Mouse (Mus musculus) small intestine, adult 2 months (tissue): ENCODE results near the gene Kctd2. TPM values are rescaled to one million over a fixed set of nuclear protein-coding genes. Genes with fewer than 3 reads are reported as not detected.
"Not testable (repeated sequence)": the region's sequence is repeated elsewhere in the genome, so short reads cannot be mapped to it uniquely, and the experiment has no call there.

Source experiments
- H3K27ac ChIP-seq: fragments of 200-500 bp; 2 replicates; pipeline ENCODE4 v1.5.1; 2012; ENCODE audit warnings: low read depth, low read length, control low read depth, inconsistent platforms; ENCODE audit not compliant: insufficient read depth
- H3K27me3 ChIP-seq: fragments of 200-500 bp; 2 replicates; pipeline ENCODE4 v1.6.1; 2012; ENCODE audit warnings: mild to moderate bottlenecking, moderate library complexity, low read length, inconsistent platforms; ENCODE audit not compliant: control insufficient read depth, insufficient read depth
- H3K36me3 ChIP-seq: fragments of 200-500 bp; 2 replicates; pipeline ENCODE4 v1.6.1; 2012; ENCODE audit warnings: mild to moderate bottlenecking, low read length, control low read depth, inconsistent platforms; ENCODE audit not compliant: control insufficient read depth, insufficient read depth
- H3K4me1 ChIP-seq: fragments of 200-500 bp; 2 replicates; pipeline ENCODE4 v1.6.1; 2012; ENCODE audit warnings: low read length, inconsistent platforms, mixed read lengths; ENCODE audit not compliant: control insufficient read depth, insufficient read depth, insufficient read length
- H3K4me3 ChIP-seq: fragments of 200-500 bp; 2 replicates; pipeline ENCODE4 v1.5.1; 2012; ENCODE audit warnings: low read depth, mild to moderate bottlenecking, control low read depth, inconsistent platforms, low read length, moderate library complexity
- CTCF ChIP-seq: fragments of 200-500 bp; IDR thresholded peaks from 2 replicates; pipeline ENCODE4 v1.5.1; 2012; ENCODE audit warnings: low read depth, mild to moderate bottlenecking, control low read depth, inconsistent platforms, low read length, moderate library complexity, mixed read lengths; ENCODE audit not compliant: insufficient replicate concordance, insufficient read length; ENCODE audit errors: extremely low read depth
- POLR2A ChIP-seq: fragments of 200-500 bp; IDR thresholded peaks from 2 replicates; pipeline ENCODE4 v1.6.1; 2012; ENCODE audit warnings: low read depth, mild to moderate bottlenecking, control low read depth, inconsistent platforms, low read length, moderate library complexity
- WGBS: fragments of 180-500 bp; shearing (Covaris S2); methylation state at CpG from one replicate; pipeline ENCODE4 v1.1.7; 2018; 5-methylcytosine and 5-hydroxymethylcytosine counted together
- polyA plus RNA-seq: library from polyadenylated mRNA; depleted of rRNA; stranded (reverse); fragments of >200 nt; gene quantifications from 2 replicates; pipeline ENCODE4 v1.2.3, GENCODE M21; 2012

Gene Kctd2
- polyA plus RNA-seq, 1 experiment = 27.3 TPM

- Histone ChIP-seq H3K27ac (no peak overlapping the region), H3K27me3 (no peaks in the 10 kb centered on the region), H3K4me3 (no peak overlapping the region), H3K36me3 (no peaks in the 10 kb centered on the region), H3K4me1 (peaks cover 64% of the 10 kb centered on the region)
- WGBS = 59% methylated on average over 4 of the region's 4 CpGs
- TF ChIP-seq CTCF = no peak
- TF ChIP-seq POLR2A = no peak
Observed at GRCm38 (mm10) chr11:115453306-115453705, 33.4 kb downstream of the Kctd2 start.

- WGBS = 91% methylated on average over 6 of the region's 6 CpGs
- not testable (repeated sequence) for H3K36me3 ChIP-seq, H3K27me3 ChIP-seq, H3K27ac ChIP-seq, H3K4me3 ChIP-seq
- H3K4me1 ChIP-seq = peaks cover 55% of the 10 kb centered on the region
Observed at GRCm38 (mm10) chr11:115454822-115455221, 34.9 kb downstream of the Kctd2 start.

GRCm38 (mm10) chr11:115455619-115456018 is 35.7 kb downstream of the Kctd2 start:
- WGBS = 87% methylated on average over 15 of the region's 15 CpGs
- peak; percentile 55; the same call in 1 of the 2 replicates for TF ChIP-seq CTCF
- TF ChIP-seq POLR2A = no peak
- Histone ChIP-seq H3K36me3 (no peaks in the 10 kb centered on the region), H3K27me3 (no peaks in the 10 kb centered on the region), H3K4me3 (no peak overlapping the region), H3K27ac (peak overlapping the region; percentile 83), H3K4me1 (peaks cover 49% of the 10 kb centered on the region)

- H3K4me3 ChIP-seq = no peak overlapping the region
- H3K27ac ChIP-seq = peak overlapping the region; percentile 97
- 28% methylated on average over 5 of the region's 5 CpGs for WGBS
- no peaks in the 10 kb centered on the region for H3K27me3 ChIP-seq
- no peaks in the 10 kb centered on the region for H3K36me3 ChIP-seq
- peaks cover 46% of the 10 kb centered on the region for H3K4me1 ChIP-seq
- TF ChIP-seq POLR2A (no peak), CTCF (no peak)
Observed at GRCm38 (mm10) chr11:115456182-115456581, 36.3 kb downstream of the Kctd2 start.

GRCm38 (mm10) chr11:115457405-115457804 is 37.5 kb downstream of the Kctd2 start:
- 18% methylated on average over 6 of the region's 6 CpGs for WGBS
- H3K4me1 ChIP-seq = peaks cover 35% of the 10 kb centered on the region
- H3K4me3 ChIP-seq = no peak overlapping the region
- no peak for TF ChIP-seq POLR2A
- no peak for TF ChIP-seq CTCF
- H3K36me3 ChIP-seq = no peaks in the 10 kb centered on the region
- H3K27me3 ChIP-seq = no peaks in the 10 kb centered on the region
- H3K27ac ChIP-seq = peak overlapping the region; percentile 97

GRCm38 (mm10) chr11:115460976-115461375 is 41.0 kb downstream of the Kctd2 start:
- TF ChIP-seq CTCF (no peak), POLR2A (no peak)
- Histone ChIP-seq H3K4me3 (no peak overlapping the region), H3K4me1 (peaks cover 33% of the 10 kb centered on the region), H3K36me3 (peaks cover 11% of the 10 kb centered on the region), H3K27ac (no peak overlapping the region), H3K27me3 (no peaks in the 10 kb centered on the region)
- WGBS = 78% methylated on average over 8 of the region's 8 CpGs

- peaks cover 17% of the 10 kb centered on the region for H3K36me3 ChIP-seq
- H3K27me3 ChIP-seq = no peaks in the 10 kb centered on the region
- TF ChIP-seq POLR2A (no peak), CTCF (no peak)
- H3K27ac ChIP-seq = peak overlapping the region; percentile 97
- peak overlapping the region; percentile 77 for H3K4me3 ChIP-seq
- peaks cover 28% of the 10 kb centered on the region for H3K4me1 ChIP-seq
- 27% methylated on average over 5 of the region's 5 CpGs for WGBS
Observed at GRCm38 (mm10) chr11:115461846-115462242, 41.9 kb downstream of the Kctd2 start.
